Mouse (Mus musculus) CH12F3 (cell line): ENCODE measurements around the gene Olfr119.
"Not testable (repeated sequence)": the region's sequence is repeated elsewhere in the genome, so short reads cannot be mapped to it uniquely, and the experiment has no call there.

Experiments used
- in situ Hi-C: fragments of 300-500 bp; cut with MboI; formaldehyde crosslinking; loops from 2 replicates; pipeline ENCODE4 v1.14.3; 2020; ENCODE audit warnings: low sequenced_read_pairs

The Olfr119 gene

GRCm38 (mm10) chr17:37696264-37696663 is at the start of gene Olfr119:
TSS of gene Olfr119 (plus strand) at chr17:37696564.
- in situ Hi-C loops: not testable (repeated sequence)

DNA sequence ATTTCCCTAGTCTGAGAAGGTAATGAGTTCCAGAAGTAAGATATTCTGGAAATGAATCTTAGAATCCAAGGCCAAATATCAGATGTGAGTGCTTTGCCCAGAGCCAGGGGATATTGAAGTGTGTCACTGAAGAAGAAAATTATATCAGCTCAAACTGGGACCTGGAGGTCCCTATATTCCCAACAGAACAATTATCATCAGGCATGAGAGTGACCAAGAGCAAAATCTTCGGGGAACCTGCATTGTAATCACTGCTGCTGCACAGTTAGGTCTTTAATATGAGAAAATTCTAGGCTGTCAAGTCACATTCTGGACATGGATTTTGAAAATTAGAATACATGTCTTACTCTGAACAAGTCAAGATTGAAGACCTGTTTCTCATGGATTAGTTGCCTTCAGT is 32.7 kb upstream of the Olfr119 start, which contains the start of gene Olfr117:
Gene Olfr117, minus strand, starts transcription at position 101 of the 400 bp plus-strand sequence.
- in situ Hi-C loops: no loop called here

DNA sequence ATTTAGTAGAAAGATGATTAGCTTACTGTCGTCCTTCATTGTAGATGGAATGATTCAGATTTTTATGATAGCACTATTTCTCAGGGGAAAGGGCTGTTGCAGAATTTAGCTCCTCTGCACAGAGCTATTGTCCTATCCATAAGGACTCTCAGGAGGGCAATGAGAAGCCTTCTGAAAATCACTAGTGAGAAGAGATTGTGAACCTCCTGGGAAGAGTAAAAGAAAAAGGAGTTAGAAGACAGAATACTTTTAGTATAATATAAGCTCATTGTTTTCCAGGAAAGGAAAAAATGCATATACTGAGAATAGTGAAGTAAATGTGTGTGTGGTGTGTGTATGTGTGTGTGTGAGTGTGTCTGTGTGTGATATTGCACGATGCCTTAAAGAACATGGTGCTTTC is 29.7 kb upstream of the Olfr119 start, which contains the start of gene Olfr118:
Gene Olfr118, plus strand, starts transcription at position 301 of the 400 bp plus-strand sequence.
- in situ Hi-C loops: no loop called here

GRCm38 (mm10) chr17:37721508-37721907 is 25.1 kb downstream of the Olfr119 start, which contains the start of gene Olfr120:
TSS of gene Olfr120 (plus strand) at chr17:37721808.
- in situ Hi-C loops: no loop called here

- in situ Hi-C loops: no loop called here
Observed at GRCm38 (mm10) chr17:37738070-37738469, 41.7 kb downstream of the Olfr119 start.
